Mouse (Mus musculus): ENCODE measurements around the gene Csf2. TPM values are rescaled to one million over a fixed set of nuclear protein-coding genes. Genes with fewer than 3 reads are reported as not detected.
A peak's percentile ranks its signal among the peaks of the same experiment; 100 is the strongest.
"Not testable (repeated sequence)": the region's sequence is repeated elsewhere in the genome, so short reads cannot be mapped to it uniquely, and the experiment has no call there.

The Csf2 gene
- total RNA-seq (2022), result not detected

DNA sequence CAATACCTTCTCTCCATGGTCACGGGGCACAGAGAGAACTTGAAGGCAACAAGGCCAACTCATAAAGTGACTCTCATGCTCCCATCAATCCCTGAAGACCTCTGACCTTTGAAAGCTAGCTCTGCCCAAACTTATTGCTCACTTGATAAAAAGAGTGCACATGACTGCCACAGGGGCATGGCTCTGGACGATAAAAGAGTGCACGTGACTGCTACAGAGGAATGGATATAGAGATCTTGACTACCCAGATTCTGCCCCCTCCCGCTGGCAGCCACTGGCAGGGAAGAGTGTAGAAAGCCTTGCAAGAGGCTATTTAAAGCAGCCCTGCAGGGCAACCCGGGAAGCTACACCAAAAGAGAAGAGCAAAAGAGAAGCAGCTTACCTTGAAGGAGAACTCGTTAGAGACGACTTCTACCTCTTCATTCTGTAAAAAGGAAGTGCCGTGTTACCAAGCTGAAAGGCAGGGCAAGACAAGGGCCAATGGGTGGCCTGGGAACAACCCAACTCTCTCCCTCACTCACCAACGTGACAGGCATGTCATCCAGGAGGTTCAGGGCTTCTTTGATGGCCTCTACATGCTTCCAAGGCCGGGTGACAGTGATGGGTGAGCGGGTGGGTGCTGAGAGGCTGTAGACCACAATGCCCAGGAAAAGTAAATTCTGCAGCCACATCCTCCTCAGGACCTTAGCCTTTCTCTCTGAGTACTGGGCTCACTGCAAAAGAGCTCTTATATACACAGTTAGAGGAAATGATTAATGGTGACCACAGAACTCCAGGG, at the start of gene Csf2:
Gene Csf2 (minus strand): TSS at position 728 of the 778 bp plus-strand sequence.
- DNase-seq (ENCODE audit: low spot score in 2 of 2), result no peak

GRCm38 (mm10) chr11:54298777-54299176, 49.3 kb upstream of the Csf2 start:
- no peak for DNase-seq (ENCODE audit: low spot score in 2 of 2)

- not testable (repeated sequence) for DNase-seq (ENCODE audit: low spot score in 2 of 2)
These were observed 48.0 kb upstream of the Csf2 start for GRCm38 (mm10) chr11:54297471-54297870.

- DNase-seq (ENCODE audit: low spot score in 2 of 2), result no peak
These were observed 47.3 kb upstream of the Csf2 start for GRCm38 (mm10) chr11:54296734-54297133.

DNA sequence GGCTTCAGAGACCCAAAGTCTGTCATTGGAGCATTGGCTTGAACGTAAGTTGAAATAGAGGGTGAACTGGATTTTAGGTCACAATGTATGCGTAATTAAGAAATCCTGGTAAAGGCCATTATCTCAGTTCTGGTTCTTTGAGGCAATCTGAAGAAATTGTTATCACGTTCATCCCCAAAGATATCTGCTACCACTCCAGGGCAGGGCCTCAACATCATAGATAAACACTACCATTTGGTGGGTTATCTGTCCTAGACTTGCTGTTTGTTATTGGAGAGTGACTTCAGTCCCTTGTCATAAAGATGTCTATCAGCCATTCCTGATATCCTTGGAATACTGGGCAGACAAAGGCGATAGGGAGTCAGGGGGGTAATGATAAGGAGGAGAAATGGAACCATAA, 46.5 kb upstream of the Csf2 start:
- DNase-seq (ENCODE audit: low spot score in 2 of 2), result no peak

DNA sequence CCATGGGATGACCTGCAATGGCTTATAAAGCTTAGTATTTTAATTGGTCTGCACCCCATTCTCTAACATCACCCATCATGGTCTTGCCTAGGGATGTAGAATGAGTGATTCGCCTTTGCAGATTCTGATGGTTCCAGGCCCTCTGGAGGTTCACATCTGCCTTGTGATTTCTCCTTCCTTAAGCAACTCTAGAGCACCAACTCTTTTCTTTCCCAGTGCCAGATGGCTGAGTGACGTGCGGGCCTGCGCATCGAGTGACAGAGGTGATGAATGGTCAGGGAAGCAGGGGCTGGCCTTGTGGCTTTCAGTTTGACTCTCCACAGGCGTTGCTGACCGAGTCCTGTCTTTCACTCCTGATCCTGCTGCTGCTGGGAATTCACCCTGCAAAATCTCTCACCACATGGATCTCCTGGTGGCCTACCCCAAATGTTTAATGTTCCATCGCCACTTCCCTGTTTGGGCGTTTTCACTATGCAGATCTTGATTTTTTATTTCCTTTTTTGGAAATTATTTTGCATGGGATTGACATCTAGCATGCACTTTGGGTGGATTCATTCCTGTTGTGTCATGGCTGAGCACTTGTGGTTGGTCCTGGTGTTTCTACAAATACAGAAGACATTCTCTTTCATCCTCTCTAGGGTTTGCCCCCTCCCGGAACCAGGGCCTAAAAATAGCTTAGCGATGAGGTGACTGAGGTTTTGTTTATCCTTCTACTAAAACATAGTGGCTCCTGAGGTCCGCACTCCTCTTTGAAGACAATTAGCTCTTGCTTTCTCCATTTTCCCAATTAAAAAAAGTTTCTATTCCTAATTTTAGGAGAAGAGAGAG, 44.7 kb upstream of the Csf2 start:
- DNase-seq (ENCODE audit: low spot score in 2 of 2), result no peak

GRCm38 (mm10) chr11:54292163-54292562, 42.7 kb upstream of the Csf2 start:
- DNase-seq (ENCODE audit: low spot score in 2 of 2), result no peak

DNA sequence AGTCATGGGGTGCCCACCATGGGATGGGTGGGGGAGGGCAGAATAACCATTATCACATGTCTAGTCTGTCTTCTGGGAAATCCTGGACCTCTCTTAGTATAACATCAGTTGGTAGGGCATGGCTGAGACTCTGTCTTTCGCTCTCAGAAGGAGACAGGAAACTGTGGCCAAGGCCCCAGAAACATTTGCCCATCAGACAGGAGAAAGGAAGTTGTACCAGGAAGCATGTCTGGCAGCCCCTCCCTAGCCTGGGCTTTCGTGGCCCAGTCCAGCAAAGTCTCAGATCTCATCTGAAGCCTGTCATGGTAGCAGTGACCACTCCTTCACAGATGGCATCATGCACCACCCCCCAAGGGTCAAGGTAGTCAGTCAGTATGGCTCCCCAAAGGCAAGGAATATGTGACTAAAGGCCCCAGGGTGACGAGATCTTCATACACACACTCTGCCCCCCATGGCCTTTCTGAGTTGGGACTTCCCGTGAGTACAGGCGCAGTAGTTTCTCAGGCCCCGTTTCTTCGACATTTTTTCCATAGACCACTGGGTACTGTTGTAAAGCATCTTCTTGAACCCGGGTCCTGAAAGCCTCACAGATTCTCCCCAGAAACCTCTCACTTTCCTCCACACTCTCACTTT, 38.5 kb upstream of the Csf2 start:
- DNase-seq (ENCODE audit: low spot score in 2 of 2), result no peak

DNA sequence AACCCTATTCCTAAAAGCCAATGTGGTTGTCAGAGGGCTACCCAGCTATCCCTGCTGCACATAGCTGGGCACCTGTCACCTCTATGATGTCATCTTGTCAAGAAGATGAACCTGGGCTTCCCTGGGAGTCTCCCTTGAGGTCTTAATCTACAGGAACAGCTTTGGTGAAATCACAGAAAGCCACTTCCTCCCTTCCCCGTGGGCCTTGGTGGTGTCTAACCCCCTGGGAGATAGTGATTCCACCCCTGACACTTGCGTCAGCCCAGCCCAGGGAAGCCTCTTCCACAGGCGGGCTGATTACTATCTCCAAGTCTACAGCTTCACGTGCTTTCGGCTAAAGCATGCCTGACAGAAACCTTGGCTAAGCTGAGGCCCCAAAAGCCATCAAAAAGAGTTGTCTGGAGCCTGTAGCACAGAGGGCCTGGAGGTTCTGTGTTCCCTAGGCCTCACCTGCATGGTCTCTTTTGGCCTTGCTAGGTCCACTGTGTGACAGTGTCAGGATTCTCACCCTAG, 22.0 kb upstream of the Csf2 start:
- no peak for DNase-seq (ENCODE audit: low spot score in 2 of 2)

- no peak for DNase-seq (ENCODE audit: low spot score in 2 of 2)
These were observed 19.9 kb upstream of the Csf2 start for GRCm38 (mm10) chr11:54269191-54269896.

- DNase-seq (ENCODE audit: low spot score in 2 of 2), result no peak
These were observed 17.7 kb upstream of the Csf2 start, which contains the start of gene Il3 for GRCm38 (mm10) chr11:54267177-54267576. Il3 (minus strand) TSS chr11:54267277.

GRCm38 (mm10) chr11:54264542-54264941, 15.1 kb upstream of the Csf2 start:
- peak; percentile 10 to 47 for DNase-seq (ENCODE audit: low spot score in 2 of 2)

DNA sequence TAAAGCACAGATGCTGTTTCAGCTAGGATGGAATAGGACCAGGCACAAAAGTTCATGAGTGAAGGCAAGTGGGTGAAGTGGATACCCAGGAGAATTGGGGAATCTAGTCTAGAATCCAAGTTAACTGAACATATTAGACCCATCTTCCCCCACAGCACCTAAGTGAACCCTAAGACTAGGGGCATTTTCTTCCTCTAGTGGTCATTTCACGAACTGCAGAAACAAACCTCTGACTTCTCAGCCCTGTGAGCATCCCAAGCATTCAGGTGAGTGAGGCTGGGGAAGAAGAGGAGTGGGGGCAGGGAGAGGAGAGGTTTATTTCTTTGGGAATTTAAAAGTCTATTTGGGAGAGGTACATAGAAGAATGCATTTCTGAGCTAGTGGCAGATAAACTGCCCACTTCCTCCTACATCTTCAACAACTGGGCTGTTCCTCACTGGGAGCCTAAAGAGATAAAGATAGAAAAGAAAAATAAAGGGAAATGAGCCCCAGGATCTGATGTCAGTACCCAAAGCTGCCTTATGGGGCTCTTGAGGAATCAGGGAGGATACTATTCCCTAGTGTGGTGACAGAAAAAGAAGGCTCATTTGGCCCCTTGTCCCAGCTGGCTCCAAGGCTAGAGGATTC, 14.1 kb upstream of the Csf2 start:
- no peak for DNase-seq (ENCODE audit: low spot score in 2 of 2)

GRCm38 (mm10) chr11:54256624-54257376, 7.3 kb upstream of the Csf2 start:
- peak; percentile 39 to 67 for DNase-seq (ENCODE audit: low spot score in 2 of 2)

DNA sequence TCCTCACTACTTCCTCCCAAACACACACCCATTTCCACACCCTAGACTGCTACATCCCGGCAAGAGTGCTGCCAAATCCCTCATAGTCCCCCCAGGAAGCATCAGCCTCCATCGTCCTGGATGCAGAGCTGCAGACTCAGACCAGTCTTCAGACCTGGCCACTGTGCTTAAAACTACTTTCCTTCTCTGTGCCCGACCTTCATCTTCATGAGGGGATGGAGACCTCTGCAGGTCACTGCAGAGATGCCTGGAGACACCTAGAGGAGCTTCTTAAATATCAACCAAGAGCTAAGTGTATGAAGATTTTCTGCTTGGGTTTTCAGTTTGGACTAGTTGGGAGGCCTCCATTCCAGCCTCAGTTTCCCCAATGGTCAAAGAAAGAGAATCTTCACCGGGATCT, 4.6 kb upstream of the Csf2 start:
- DNase-seq (ENCODE audit: low spot score in 2 of 2), result no peak

- no peak for DNase-seq (ENCODE audit: low spot score in 2 of 2)
These were observed 1.1 kb upstream of the Csf2 start for GRCm38 (mm10) chr11:54250575-54250974.

DNA sequence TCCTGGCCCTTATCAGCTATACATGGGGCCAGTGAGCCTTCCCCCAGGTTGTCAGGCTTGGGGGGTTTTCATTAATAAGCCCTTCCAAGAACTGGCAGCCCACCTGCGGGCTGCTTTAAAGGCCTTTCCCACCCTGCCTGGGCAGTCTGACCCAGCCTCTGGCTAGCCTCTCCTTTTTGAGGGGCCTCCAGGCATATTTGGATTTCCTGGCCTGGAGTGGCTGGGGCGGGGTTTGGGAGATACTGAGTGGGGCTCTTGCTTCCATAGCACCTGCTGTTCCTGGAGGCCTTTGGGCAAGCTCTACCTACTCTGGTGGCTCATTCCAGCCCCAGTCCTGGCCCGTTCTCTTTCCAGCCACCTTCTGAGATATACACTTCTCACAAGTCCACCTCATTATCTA, 281 bp upstream of the Csf2 start:
- no peak for DNase-seq (ENCODE audit: low spot score in 2 of 2)

GRCm38 (mm10) chr11:54247251-54247950, 2.1 kb downstream of the Csf2 start:
- no peak for DNase-seq (ENCODE audit: low spot score in 2 of 2)

GRCm38 (mm10) chr11:54244465-54244864, 5.0 kb downstream of the Csf2 start:
- no peak for DNase-seq (ENCODE audit: low spot score in 2 of 2)
